Mouse (Mus musculus): Measurements from ENCODE around the gene Fbln2.

GRCm38 (mm10) chr6:91189971-91190370 is 22.3 kb upstream of the Fbln2 start:
- TF ChIP-seq CTCF (IDR thresholded peaks at IDR 0.05; ENCODE audit: low read depth, low read length): no peak
- no peak for TF ChIP-seq GATA1 (IDR thresholded peaks at IDR 0.05; ENCODE audit: borderline replicate concordance, low read length)
